8 mouse cellular contexts compared by ENCODE assay signal in genomic region chr7:84086039-84086829, GRCm38 (mm10). TPM values are rescaled to one million over a fixed set of nuclear protein-coding genes. Genes with fewer than 3 reads are reported as not detected.
DNase-seq lines count a peak whose midpoint lies in the region; ATAC-seq and TF ChIP-seq lines count a peak whose summit lies in the region.

Gene Cemip (minus strand): TSS chr7:84086502.

- under 1% methylated on average over 54 of the region's 54 CpGs for WGBS in forebrain, embryonic 11.5 days
- 1% methylated on average over 54 of the region's 54 CpGs for WGBS in heart, embryonic 14.5 days
- under 1% methylated on average over 54 of the region's 54 CpGs for WGBS in kidney, postnatal 0 days
- under 1% methylated on average over 42 of the region's 54 CpGs for WGBS in midbrain, postnatal 0 days

- H3K9me3 ChIP-seq in forebrain, embryonic 11.5 days (ENCODE audit: control insufficient read depth, low read length) = no peaks in the 10 kb centered on the region
- no peaks in the 10 kb centered on the region for H3K9me3 ChIP-seq in heart, embryonic 14.5 days (ENCODE audit: control insufficient read depth, low read length)
- H3K9me3 ChIP-seq in kidney, postnatal 0 days (replicated peaks; ENCODE audit: low read length) = no peaks in the 10 kb centered on the region
- no peaks in the 10 kb centered on the region for H3K9me3 ChIP-seq in midbrain, postnatal 0 days (ENCODE audit: low read length)

- DNase-seq in CD4-positive helper T cell, adult 2 months (ENCODE audit: low read depth, low spot score) = peak; percentile 57
- peak; percentile 46 for DNase-seq in brain, embryonic 18.5 days (ENCODE audit: low read depth, low spot score)
- DNase-seq in forebrain, embryonic 11.5 days (ENCODE audit: low spot score) = peak; percentile 88
- peak; percentile 91 for DNase-seq in kidney, postnatal 0 days (ENCODE audit: low spot score)
- peak; percentile 72 for DNase-seq in liver
- DNase-seq in midbrain, postnatal 0 days (ENCODE audit: low spot score) = peak; percentile 88
- DNase-seq in spleen, postnatal 4 days (ENCODE audit: low spot score in 2 of 2) = peak; percentile 63 to 82

- ATAC-seq in forebrain, embryonic 11.5 days (replicated peaks; ENCODE audit: low FRiP score) = peak; percentile 89
- peak; percentile 68 for ATAC-seq in heart, embryonic 14.5 days (ENCODE audit: insufficient number of reproducible peaks, insufficient read depth, low FRiP score, low read depth)
- ATAC-seq in kidney, postnatal 0 days (replicated peaks; ENCODE audit: low FRiP score, low read depth) = peak; percentile 84
- peak; percentile 88 for ATAC-seq in midbrain, postnatal 0 days (ENCODE audit: low FRiP score)

- H3K9ac ChIP-seq in forebrain, embryonic 11.5 days (ENCODE audit: low read length) = peak within 1 kb of the TSS; percentile 47; the same call in 1 of the 2 replicates
- peak within 1 kb of the TSS; percentile 48 for H3K9ac ChIP-seq in heart, embryonic 14.5 days (ENCODE audit: low read length)
- H3K9ac ChIP-seq in kidney, postnatal 0 days (ENCODE audit: low read depth, low read length) = no peak within 1 kb of the TSS
- H3K9ac ChIP-seq in midbrain, postnatal 0 days (replicated peaks; ENCODE audit: low read length, poor library complexity, severe bottlenecking) = peak within 1 kb of the TSS; percentile 50

- TF ChIP-seq CTCF in kidney, postnatal 0 days (IDR thresholded peaks at IDR 0.05; ENCODE audit: low read depth) = peak; percentile 89
- TF ChIP-seq CTCF in midbrain, postnatal 0 days (IDR thresholded peaks at IDR 0.05) = peak; percentile 86

- no peaks in the 10 kb centered on the region for H3K36me3 ChIP-seq in forebrain, embryonic 11.5 days (ENCODE audit: control insufficient read depth, insufficient read depth, low read length)
- no peaks in the 10 kb centered on the region for H3K36me3 ChIP-seq in heart, embryonic 14.5 days (ENCODE audit: control insufficient read depth, insufficient read depth, low read length)
- no peaks in the 10 kb centered on the region for H3K36me3 ChIP-seq in kidney, postnatal 0 days (ENCODE audit: insufficient read depth, low read length)
- H3K36me3 ChIP-seq in midbrain, postnatal 0 days (ENCODE audit: insufficient read depth, low read length) = no peaks in the 10 kb centered on the region

- H3K4me2 ChIP-seq in forebrain, embryonic 11.5 days (ENCODE audit: low read depth, low read length, severe bottlenecking) = peak within 1 kb of the TSS; percentile 84
- H3K4me2 ChIP-seq in heart, embryonic 14.5 days (ENCODE audit: low read length) = peak within 1 kb of the TSS; percentile 83
- H3K4me2 ChIP-seq in kidney, postnatal 0 days (ENCODE audit: low read length) = peak within 1 kb of the TSS; percentile 68
- peak within 1 kb of the TSS; percentile 92 for H3K4me2 ChIP-seq in midbrain, postnatal 0 days (ENCODE audit: low read depth, low read length, poor library complexity, severe bottlenecking)

- peaks cover 4% of the 10 kb centered on the region; the same call in 1 of the 2 replicates for H3K4me1 ChIP-seq in forebrain, embryonic 11.5 days (replicated peaks; ENCODE audit: control insufficient read depth, insufficient read depth, low read length)
- H3K4me1 ChIP-seq in heart, embryonic 14.5 days (ENCODE audit: control insufficient read depth in 2 of 2, insufficient read depth in 2 of 2, low read length in 2 of 2) = peaks cover 9 to 15% of the 10 kb centered on the region in 2 experiments; a peak in 2 of 4 replicates
- H3K4me1 ChIP-seq in kidney, postnatal 0 days (replicated peaks; ENCODE audit: insufficient read depth, low read length) = 0 out of 2 replicates have a peak, but pooled peaks cover 8% of the 10 kb centered on the region
- H3K4me1 ChIP-seq in midbrain, postnatal 0 days (ENCODE audit: insufficient read depth, low read length) = no peaks in the 10 kb centered on the region; the same call in 1 of the 2 replicates

- H3K27me3 ChIP-seq in forebrain, embryonic 11.5 days (ENCODE audit: control insufficient read depth, insufficient read depth, low read length) = peaks cover 14% of the 10 kb centered on the region
- H3K27me3 ChIP-seq in heart, embryonic 14.5 days (ENCODE audit: control insufficient read depth, insufficient read depth, low read length) = peaks cover 35% of the 10 kb centered on the region
- peaks cover 13% of the 10 kb centered on the region for H3K27me3 ChIP-seq in kidney, postnatal 0 days (ENCODE audit: insufficient read depth, low read length)
- H3K27me3 ChIP-seq in midbrain, postnatal 0 days (ENCODE audit: insufficient read depth, low read length) = peaks cover 9% of the 10 kb centered on the region

- peak within 1 kb of the TSS; percentile 33 for H3K4me3 ChIP-seq in forebrain, embryonic 11.5 days (ENCODE audit: low read depth, low read length)
- H3K4me3 ChIP-seq in heart, embryonic 14.5 days (ENCODE audit: control insufficient read depth in 1 of 2, insufficient read depth in 1 of 2, low read depth in 1 of 2, low read length in 2 of 2) = peak within 1 kb of the TSS; percentile 41 to 48
- H3K4me3 ChIP-seq in kidney, postnatal 0 days (replicated peaks; ENCODE audit: low read depth, low read length) = peak within 1 kb of the TSS; percentile 32
- peak within 1 kb of the TSS; percentile 50 for H3K4me3 ChIP-seq in midbrain, postnatal 0 days (ENCODE audit: low read depth, low read length)

- H3K27ac ChIP-seq in forebrain, embryonic 11.5 days (ENCODE audit: low read depth, low read length) = no peak within 1 kb of the TSS
- no peak within 1 kb of the TSS for H3K27ac ChIP-seq in heart, embryonic 14.5 days (replicated peaks in 1 of 2; ENCODE audit: control insufficient read depth in 1 of 2, insufficient read depth in 1 of 2, low read depth in 2 of 2, low read length in 2 of 2)
- H3K27ac ChIP-seq in kidney, postnatal 0 days = no peak within 1 kb of the TSS
- no peak within 1 kb of the TSS for H3K27ac ChIP-seq in midbrain, postnatal 0 days (ENCODE audit: low read depth, low read length)

RNA-seq across cellular contexts. Expression of gene Cemip, which starts in this region (rescaled TPM):
- polyA plus RNA-seq in forebrain, embryonic 11.5 days (2014; fragmentation: Nextera tagmentation; extraction: Ambion mirVana) = 0.71 and 0.94 TPM in 2 replicates
- 0.51 and 0.89 TPM in 2 replicates for polyA plus RNA-seq in heart, embryonic 14.5 days (2014; fragmentation: Nextera tagmentation; extraction: Ambion mirVana)
- polyA plus RNA-seq in kidney, postnatal 0 days (2015; fragmentation: Nextera tagmentation; extraction: Ambion mirVana) = 0.17 and 0.28 TPM in 2 replicates
- total RNA-seq in midbrain, postnatal 0 days (2014; rRNA removed) = 6.6 and 8.2 TPM in 2 replicates
- 0.49 and 0.60 TPM in 2 replicates for polyA plus RNA-seq in midbrain, postnatal 0 days (2015; fragmentation: Nextera tagmentation; extraction: Ambion mirVana)

Comparison
In these comparisons a context has a peak if more than half of its experiments do, and no peak if none do; other contexts are left out.
1. Peak in DNase-seq, ATAC-seq, H3K4me3 ChIP-seq, H3K9ac ChIP-seq and H3K4me2 ChIP-seq in forebrain, embryonic 11.5 days; RNA of the gene not detected or under 1 TPM.
2. Peak in ATAC-seq, H3K4me3 ChIP-seq, H3K9ac ChIP-seq and H3K4me2 ChIP-seq in heart, embryonic 14.5 days; RNA of the gene not detected or under 1 TPM.
3. Peak in DNase-seq, ATAC-seq, H3K4me3 ChIP-seq and H3K4me2 ChIP-seq in kidney, postnatal 0 days; RNA of the gene not detected or under 1 TPM.